Mouse (Mus musculus): Measurements from ENCODE around the gene Smc1b. TPM values are rescaled to one million over a fixed set of nuclear protein-coding genes. Genes with fewer than 3 reads are reported as not detected.

The Smc1b gene
- total and polyA plus RNA-seq, 3 experiments = not detected

DNA sequence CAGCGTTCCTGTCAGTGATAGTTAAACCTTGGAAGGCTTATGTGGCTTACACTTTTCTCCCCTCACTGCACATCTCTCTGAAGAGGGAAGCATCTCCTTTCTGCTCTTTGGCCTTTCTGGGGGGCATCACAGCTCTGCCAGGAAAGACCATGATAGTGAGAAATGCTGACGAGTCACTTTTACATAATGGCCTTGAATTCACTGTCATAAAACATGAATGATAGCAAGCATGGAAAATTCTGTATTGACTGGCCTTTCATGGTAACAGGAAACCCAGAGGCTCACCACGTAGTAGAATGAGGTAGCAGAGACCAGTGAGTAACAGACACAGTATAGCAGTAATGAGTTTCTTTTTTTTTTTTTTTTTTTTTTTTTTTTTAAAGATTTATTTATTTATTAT lies 77.7 kb downstream of the Smc1b start:
- Histone ChIP-seq H3K4me1 (ENCODE audit: control insufficient read depth, insufficient read depth, low read length) (no peaks in the 10 kb centered on the region), H3K36me3 (ENCODE audit: control insufficient read depth, insufficient read depth, low read length) (no peaks in the 10 kb centered on the region), H3K27ac (no peak overlapping the region), H3K79me2 (replicated peaks; ENCODE audit: control insufficient read depth, insufficient read depth, low read length) (no peaks in the 10 kb centered on the region), H3K27me3 (ENCODE audit: control insufficient read depth, insufficient read depth, low read length) (no peaks in the 10 kb centered on the region), H3K4me3 (no peak overlapping the region), H3K9ac (ENCODE audit: low read depth, low read length) (no peak overlapping the region)
- intact Hi-C loops (cut with DNase I) = no loop called here
- 92% methylated on average over 3 of the region's 3 CpGs for WGBS
- DNase-seq = no peak
- TF ChIP-seq EP300 (IDR thresholded peaks at IDR 0.05; ENCODE audit: insufficient read depth, low read depth, low read length) (no peak), POLR2A (IDR thresholded peaks at IDR 0.05; ENCODE audit: insufficient read depth, low read depth, low read length) (no peak), CTCF (IDR thresholded peaks at IDR 0.05) (no peak)

DNA sequence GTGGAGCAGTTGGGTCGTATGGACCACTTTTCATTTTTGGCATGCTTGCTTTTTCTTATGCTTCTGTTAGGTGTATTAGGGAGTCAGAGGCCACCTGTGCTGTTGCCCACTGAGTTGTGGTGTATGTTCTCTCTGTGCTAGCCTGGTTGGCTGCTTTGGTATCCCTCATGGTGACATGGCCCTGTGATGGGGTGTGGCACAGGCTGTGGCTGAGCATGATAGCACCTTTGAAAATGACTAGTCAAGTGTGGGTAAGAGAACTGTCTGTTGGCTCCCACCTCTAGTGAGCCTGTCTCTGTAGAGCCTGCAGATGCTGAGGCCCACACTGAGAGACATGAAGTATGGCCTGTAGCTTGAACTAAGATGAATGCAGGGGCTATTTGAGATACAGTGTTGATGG lies 82.0 kb downstream of the Smc1b start:
- Histone ChIP-seq H3K27me3 (ENCODE audit: control insufficient read depth, insufficient read depth, low read length) (no peaks in the 10 kb centered on the region), H3K36me3 (ENCODE audit: control insufficient read depth, insufficient read depth, low read length) (no peaks in the 10 kb centered on the region), H3K9ac (ENCODE audit: low read depth, low read length) (no peak overlapping the region), H3K79me2 (replicated peaks; ENCODE audit: control insufficient read depth, insufficient read depth, low read length) (no peaks in the 10 kb centered on the region), H3K27ac (no peak overlapping the region), H3K4me3 (no peak overlapping the region), H3K4me1 (ENCODE audit: control insufficient read depth, insufficient read depth, low read length) (no peaks in the 10 kb centered on the region)
- WGBS = 92% methylated on average over 1 of the region's 1 CpGs
- intact Hi-C loops (cut with DNase I) = no loop called here
- TF ChIP-seq POLR2A (IDR thresholded peaks at IDR 0.05; ENCODE audit: insufficient read depth, low read depth, low read length) (no peak), EP300 (IDR thresholded peaks at IDR 0.05; ENCODE audit: insufficient read depth, low read depth, low read length) (no peak), CTCF (IDR thresholded peaks at IDR 0.05) (no peak)
- DNase-seq = no peak

DNA sequence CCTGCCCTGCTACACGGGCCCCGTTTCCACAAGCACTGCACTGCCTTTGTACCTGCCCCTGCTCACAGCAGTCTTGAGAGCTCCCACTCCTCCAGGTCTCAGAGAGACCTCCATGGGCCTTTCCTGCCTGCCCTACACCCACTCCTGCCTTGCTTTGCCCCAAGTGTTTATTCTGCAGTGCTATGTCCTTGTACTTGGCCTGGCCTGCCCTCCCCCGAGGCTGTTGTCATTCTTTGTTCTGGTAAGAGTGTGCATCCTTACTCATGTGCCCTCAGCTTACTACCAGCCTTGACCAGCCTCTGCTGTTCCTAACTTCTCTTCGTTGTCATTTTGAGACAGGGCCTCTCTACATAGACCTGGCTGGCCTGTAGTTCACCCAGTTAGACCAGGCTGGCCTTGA lies 83.9 kb downstream of the Smc1b start:
- H3K4me1 ChIP-seq (ENCODE audit: control insufficient read depth, insufficient read depth, low read length) = peaks cover 5% of the 10 kb centered on the region; the same call in 1 of the 2 replicates
- WGBS = 82% methylated on average over 4 of the region's 4 CpGs
- H3K79me2 ChIP-seq (replicated peaks; ENCODE audit: control insufficient read depth, insufficient read depth, low read length) = no peaks in the 10 kb centered on the region
- H3K36me3 ChIP-seq (ENCODE audit: control insufficient read depth, insufficient read depth, low read length) = no peaks in the 10 kb centered on the region
- intact Hi-C loops (cut with DNase I) = no loop called here
- no peak for TF ChIP-seq POLR2A (IDR thresholded peaks at IDR 0.05; ENCODE audit: insufficient read depth, low read depth, low read length)
- TF ChIP-seq CTCF (IDR thresholded peaks at IDR 0.05) = no peak
- TF ChIP-seq EP300 (IDR thresholded peaks at IDR 0.05; ENCODE audit: insufficient read depth, low read depth, low read length) = no peak
- H3K9ac ChIP-seq (ENCODE audit: low read depth, low read length) = no peak overlapping the region
- no peak for DNase-seq
- no peak overlapping the region for H3K4me3 ChIP-seq
- H3K27ac ChIP-seq = no peak overlapping the region
- no peaks in the 10 kb centered on the region for H3K27me3 ChIP-seq (ENCODE audit: control insufficient read depth, insufficient read depth, low read length)

DNA sequence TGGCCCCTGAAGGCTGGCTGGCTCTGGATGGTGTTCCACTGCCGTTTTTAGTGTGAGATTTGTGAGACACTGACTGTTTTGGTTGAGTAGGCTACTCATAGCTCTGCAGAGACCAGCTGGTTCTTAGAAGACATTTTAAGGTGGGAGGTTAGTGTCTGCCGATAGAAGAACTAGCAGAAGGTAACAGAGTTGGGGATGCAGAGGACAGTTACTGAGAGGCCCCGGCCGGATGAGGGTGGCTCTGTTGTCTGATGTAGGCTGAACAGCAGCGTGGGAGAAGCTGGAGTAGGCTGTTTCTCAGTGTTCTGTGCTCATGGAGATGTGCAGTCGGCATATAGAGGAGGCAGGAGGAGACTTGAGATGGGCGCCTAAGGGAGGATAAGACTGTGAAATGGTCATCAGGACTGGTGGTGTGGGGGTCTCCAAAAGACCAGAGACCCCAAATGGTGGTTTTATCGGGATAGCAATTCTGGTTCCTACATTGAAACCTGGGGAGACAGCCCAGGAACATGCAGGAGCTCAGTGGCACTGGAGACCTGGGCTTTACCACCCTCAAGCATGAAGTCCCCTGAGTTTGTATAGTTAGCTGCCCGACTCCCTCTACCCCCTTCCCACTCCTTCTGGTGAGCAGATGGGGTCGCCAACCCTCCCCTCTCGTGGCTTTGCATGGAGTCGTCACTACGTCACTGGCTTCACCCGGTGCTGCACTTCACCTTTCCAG lies 85.4 kb downstream of the Smc1b start:
- Histone ChIP-seq H3K9ac (ENCODE audit: low read depth, low read length) (no peak overlapping the region), H3K4me1 (ENCODE audit: control insufficient read depth, insufficient read depth, low read length) (peaks cover 13% of the 10 kb centered on the region), H3K27me3 (ENCODE audit: control insufficient read depth, insufficient read depth, low read length) (no peaks in the 10 kb centered on the region), H3K27ac (no peak overlapping the region), H3K36me3 (ENCODE audit: control insufficient read depth, insufficient read depth, low read length) (no peaks in the 10 kb centered on the region), H3K4me3 (no peak overlapping the region), H3K79me2 (replicated peaks; ENCODE audit: control insufficient read depth, insufficient read depth, low read length) (no peaks in the 10 kb centered on the region)
- DNase-seq = no peak
- intact Hi-C loops (cut with DNase I) = no loop called here
- TF ChIP-seq EP300 (IDR thresholded peaks at IDR 0.05; ENCODE audit: insufficient read depth, low read depth, low read length) = no peak
- no peak for TF ChIP-seq POLR2A (IDR thresholded peaks at IDR 0.05; ENCODE audit: insufficient read depth, low read depth, low read length)
- WGBS = 89% methylated on average over 14 of the region's 14 CpGs

DNA sequence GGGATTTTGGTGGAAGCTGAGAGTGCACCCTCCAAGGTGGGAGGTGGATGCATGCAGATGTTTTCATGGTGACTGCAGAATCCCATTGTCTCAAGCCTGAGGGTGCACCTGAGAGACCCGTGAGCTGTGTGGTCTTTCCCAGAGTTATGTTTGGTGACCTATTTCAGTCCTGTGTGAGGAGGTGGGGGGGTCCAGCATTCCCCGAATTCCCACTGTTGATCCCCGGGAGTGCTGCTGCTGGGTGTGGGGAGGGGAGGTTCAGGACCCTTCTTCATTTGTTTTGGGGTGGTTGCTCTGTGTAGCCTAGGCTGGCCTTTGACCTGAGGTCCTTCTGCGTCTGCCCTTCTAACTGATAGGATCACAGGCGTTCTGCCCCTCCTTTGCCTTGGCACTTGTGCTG lies 88.0 kb downstream of the Smc1b start:
- DNase-seq = no peak
- no peak overlapping the region for H3K27ac ChIP-seq
- no peaks in the 10 kb centered on the region for H3K36me3 ChIP-seq (ENCODE audit: control insufficient read depth, insufficient read depth, low read length)
- no peak overlapping the region for H3K9ac ChIP-seq (ENCODE audit: low read depth, low read length)
- TF ChIP-seq EP300 (IDR thresholded peaks at IDR 0.05; ENCODE audit: insufficient read depth, low read depth, low read length) (no peak), CTCF (IDR thresholded peaks at IDR 0.05) (no peak), POLR2A (IDR thresholded peaks at IDR 0.05; ENCODE audit: insufficient read depth, low read depth, low read length) (no peak)
- 90% methylated on average over 5 of the region's 5 CpGs for WGBS
- H3K27me3 ChIP-seq (ENCODE audit: control insufficient read depth, insufficient read depth, low read length) = no peaks in the 10 kb centered on the region
- no peak overlapping the region for H3K4me3 ChIP-seq
- H3K4me1 ChIP-seq (ENCODE audit: control insufficient read depth, insufficient read depth, low read length) = peaks cover 17% of the 10 kb centered on the region
- H3K79me2 ChIP-seq (replicated peaks; ENCODE audit: control insufficient read depth, insufficient read depth, low read length) = no peaks in the 10 kb centered on the region
- intact Hi-C loops (cut with DNase I) = loop anchor here (2.0 kb wide), 1 partner anchor 41 kb away; no protein-coding TSS in a partner anchor

DNA sequence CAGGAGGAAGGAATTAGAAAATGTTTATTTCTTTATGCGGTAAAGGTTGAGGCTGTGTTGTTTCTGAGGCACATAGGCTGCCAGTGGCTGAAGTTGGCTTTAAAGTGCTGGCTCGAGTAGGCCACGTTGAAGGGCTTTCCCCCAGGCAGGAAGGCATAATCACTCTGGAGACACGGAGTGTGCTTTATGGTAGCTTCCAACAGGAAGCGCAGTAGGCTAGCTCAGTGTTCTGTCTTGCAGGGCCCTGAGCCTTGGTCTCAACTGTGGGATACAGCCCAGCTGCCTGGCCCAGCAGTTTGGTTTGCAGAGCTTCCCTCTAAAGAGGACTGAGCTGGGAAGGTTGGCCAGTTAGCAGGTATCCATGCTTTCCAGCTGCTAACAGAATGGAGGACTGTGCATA lies 88.6 kb downstream of the Smc1b start:
- Histone ChIP-seq H3K4me3 (no peak overlapping the region), H3K9ac (ENCODE audit: low read depth, low read length) (no peak overlapping the region), H3K79me2 (replicated peaks; ENCODE audit: control insufficient read depth, insufficient read depth, low read length) (no peaks in the 10 kb centered on the region), H3K36me3 (ENCODE audit: control insufficient read depth, insufficient read depth, low read length) (no peaks in the 10 kb centered on the region), H3K4me1 (ENCODE audit: control insufficient read depth, insufficient read depth, low read length) (peaks cover 17% of the 10 kb centered on the region), H3K27ac (peak overlapping the region; percentile 65), H3K27me3 (ENCODE audit: control insufficient read depth, insufficient read depth, low read length) (no peaks in the 10 kb centered on the region)
- WGBS = 48% methylated on average over 5 of the region's 5 CpGs
- no peak for DNase-seq
- intact Hi-C loops (cut with DNase I) = loop anchor here (2.0 kb wide), 1 partner anchor 40 kb away; no protein-coding TSS in a partner anchor
- no peak for TF ChIP-seq EP300 (IDR thresholded peaks at IDR 0.05; ENCODE audit: insufficient read depth, low read depth, low read length)
- no peak for TF ChIP-seq POLR2A (IDR thresholded peaks at IDR 0.05; ENCODE audit: insufficient read depth, low read depth, low read length)
- no peak for TF ChIP-seq CTCF (IDR thresholded peaks at IDR 0.05)
